Mouse (Mus musculus) liver, embryonic 11.5 days (tissue): ENCODE measurements around the gene Cdk12. TPM values are rescaled to one million over a fixed set of nuclear protein-coding genes. Genes with fewer than 3 reads are reported as not detected.

ENCODE experiments used
- ATAC-seq: fragments of 200-750 bp; cut with Nextera tagmentation; replicated peaks from 2 replicates; pipeline ENCODE4 v1.8.0; 2017; ENCODE audit warnings: moderate number of reproducible peaks, mild to moderate bottlenecking, moderate TSS enrichment, moderate library complexity; ENCODE audit not compliant: low FRiP score
- DNase-seq: peaks from one replicate; pipeline ENCODE4 v3.0.0-alpha.2; 2017; ENCODE audit warnings: low spot score
- H3K27ac ChIP-seq: fragments of 300-500 bp; sonication (generic); 2 replicates; pipeline ENCODE4 v1.5.1; 2014; ENCODE audit warnings: mild to moderate bottlenecking, low read depth, low read length, control low read depth
- H3K27me3 ChIP-seq: fragments of 300-500 bp; sonication (generic); replicated peaks from 2 replicates; pipeline ENCODE4 v1.6.1; 2014; ENCODE audit warnings: low read length, mixed read lengths; ENCODE audit not compliant: control insufficient read depth, insufficient read depth
- H3K36me3 ChIP-seq: fragments of 300-500 bp; sonication (generic); 2 replicates; pipeline ENCODE4 v1.6.1; 2014; ENCODE audit warnings: mild to moderate bottlenecking, low read length, moderate library complexity, mixed read lengths; ENCODE audit not compliant: control insufficient read depth, insufficient read depth
- H3K4me1 ChIP-seq: fragments of 300-500 bp; sonication (generic); replicated peaks from 2 replicates; pipeline ENCODE4 v1.6.1; 2014; ENCODE audit warnings: low read length, mixed read lengths; ENCODE audit not compliant: control insufficient read depth, insufficient read depth
- H3K4me2 ChIP-seq: fragments of 300-500 bp; sonication (generic); 2 replicates; pipeline ENCODE4 v1.6.1; 2014; ENCODE audit warnings: mild to moderate bottlenecking, control low read depth, moderate library complexity
- H3K4me3 ChIP-seq: fragments of 300-500 bp; sonication (generic); 2 replicates; pipeline ENCODE4 v1.5.1; 2014; ENCODE audit warnings: low read depth, low read length, control low read depth
- H3K9ac ChIP-seq: fragments of 300-500 bp; sonication (generic); 2 replicates; pipeline ENCODE4 v1.6.1; 2014; ENCODE audit warnings: low read depth, low read length, control low read depth
- H3K9me3 ChIP-seq: fragments of 300-500 bp; sonication (generic); 2 replicates; pipeline ENCODE4 v1.6.1; 2016; ENCODE audit warnings: low read length, inconsistent platforms, mixed read lengths; ENCODE audit not compliant: control insufficient read depth
- WGBS: fragments of 180-500 bp; shearing (Covaris S2); extraction: QIAGEN DNeasy Blood & Tissue Kit; methylation state at CpG from one replicate; pipeline ENCODE4 v1.1.7; 2014; 5-methylcytosine and 5-hydroxymethylcytosine counted together
- polyA plus RNA-seq: library from polyadenylated mRNA; unstranded; fragments of >200 nt; fragmentation: Nextera tagmentation; extraction: Ambion mirVana; gene quantifications from 2 replicates; pipeline ENCODE4 v1.2.1, GENCODE M21; 2014

Gene Cdk12
- polyA plus RNA-seq, 1 experiment from 2014 or later, result 13.5 TPM

DNA sequence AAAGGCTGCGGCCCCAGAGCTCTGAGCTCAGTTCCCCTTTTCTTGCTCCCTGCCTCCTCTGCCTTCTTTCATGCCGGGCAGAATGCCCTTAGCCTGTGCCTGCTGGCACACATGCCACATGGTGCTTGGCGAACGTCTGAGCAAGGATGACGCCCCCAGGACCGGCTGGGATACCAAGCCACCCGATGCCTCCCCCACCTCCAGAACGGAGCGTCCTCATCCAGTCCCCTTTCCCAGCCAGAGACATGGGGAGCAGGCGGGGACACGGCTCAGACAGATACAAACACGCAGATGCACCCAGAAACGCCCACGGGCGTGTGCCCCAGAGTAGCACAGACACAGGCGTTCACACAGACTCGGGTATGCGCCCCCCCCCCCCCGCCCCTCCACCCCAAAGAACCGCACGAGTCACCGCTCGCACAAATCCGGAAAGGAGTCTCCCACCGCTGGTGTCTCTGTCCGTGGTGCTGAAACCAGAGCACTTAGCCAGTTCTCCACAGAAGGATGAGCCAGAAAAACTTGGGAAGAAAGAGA lies 111.0 kb downstream of the Cdk12 start:
- Histone ChIP-seq H3K27ac (no peak overlapping the region), H3K4me2 (no peak overlapping the region), H3K9ac (no peak overlapping the region), H3K36me3 (no peaks in the 10 kb centered on the region), H3K27me3 (peaks cover 66% of the 10 kb centered on the region), H3K4me1 (no peaks in the 10 kb centered on the region), H3K4me3 (no peak overlapping the region), H3K9me3 (no peaks in the 10 kb centered on the region)
- DNase-seq (peak; percentile 68), ATAC-seq (no peak)
- 2% methylated on average over 26 of the region's 26 CpGs for WGBS

DNA sequence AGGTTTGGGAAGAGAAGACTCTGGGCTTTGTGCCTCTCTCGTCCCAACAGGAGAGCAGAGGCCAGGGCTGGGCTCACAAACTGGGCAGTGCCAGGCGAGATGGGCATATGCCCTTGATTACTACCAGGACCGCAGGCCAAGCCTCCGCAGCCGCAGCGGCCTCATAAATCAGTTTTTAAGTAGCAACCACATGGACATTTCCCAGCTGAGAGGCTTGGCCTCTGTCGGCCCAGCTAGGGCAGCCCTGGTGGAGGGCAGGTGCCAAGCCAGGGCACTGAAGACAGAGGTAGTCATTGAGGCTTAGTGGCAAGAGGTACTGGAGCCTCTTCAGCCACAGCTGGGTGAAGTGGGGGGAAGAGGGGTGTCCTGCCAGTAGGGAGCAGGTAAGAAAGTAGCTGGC lies 114.6 kb downstream of the Cdk12 start:
- H3K4me3 ChIP-seq, result no peak overlapping the region
- 10% methylated on average over 7 of the region's 7 CpGs for WGBS
- no peaks in the 10 kb centered on the region for H3K36me3 ChIP-seq
- DNase-seq, result no peak
- no peak overlapping the region for H3K4me2 ChIP-seq
- no peak for ATAC-seq
- peaks cover 87% of the 10 kb centered on the region for H3K27me3 ChIP-seq
- H3K9ac ChIP-seq, result no peak overlapping the region
- H3K9me3 ChIP-seq, result no peaks in the 10 kb centered on the region
- H3K4me1 ChIP-seq, result no peaks in the 10 kb centered on the region
- H3K27ac ChIP-seq, result no peak overlapping the region

DNA sequence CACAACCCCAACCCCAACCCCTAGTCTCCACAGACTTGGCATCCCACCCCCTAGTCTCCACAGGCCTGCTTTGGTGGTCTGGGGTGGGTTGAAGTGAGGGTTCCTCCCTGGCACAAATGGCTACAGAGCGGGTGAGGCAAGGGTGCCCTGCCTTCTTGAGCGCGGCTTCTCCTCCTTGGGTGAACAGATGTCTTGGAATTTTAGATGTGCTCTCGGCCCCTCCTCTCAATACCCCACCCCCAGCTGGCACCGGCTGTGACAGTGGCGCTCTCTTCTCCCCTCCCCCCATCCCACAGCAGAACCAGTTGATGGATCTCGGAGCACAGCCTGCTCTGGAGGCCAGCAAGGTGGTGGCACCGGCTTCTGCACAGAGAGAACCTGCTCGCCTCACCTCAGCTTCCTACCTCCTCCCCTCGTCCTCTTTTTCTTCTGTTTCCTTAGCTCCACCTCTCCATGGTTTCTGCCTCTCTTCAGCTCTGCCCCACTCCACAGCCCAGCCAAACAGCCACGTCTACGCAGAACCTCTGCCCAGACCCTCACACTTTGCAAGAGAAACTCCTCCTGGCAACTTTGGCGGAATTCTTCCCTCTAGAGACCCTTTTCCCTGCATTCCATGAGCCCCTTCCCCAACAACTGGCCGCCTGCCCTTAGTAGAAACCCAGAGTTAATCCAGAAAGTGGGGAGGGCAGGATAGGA lies 115.7 kb downstream of the Cdk12 start:
- ATAC-seq (no peak), DNase-seq (no peak)
- no peak overlapping the region for H3K27ac ChIP-seq

DNA sequence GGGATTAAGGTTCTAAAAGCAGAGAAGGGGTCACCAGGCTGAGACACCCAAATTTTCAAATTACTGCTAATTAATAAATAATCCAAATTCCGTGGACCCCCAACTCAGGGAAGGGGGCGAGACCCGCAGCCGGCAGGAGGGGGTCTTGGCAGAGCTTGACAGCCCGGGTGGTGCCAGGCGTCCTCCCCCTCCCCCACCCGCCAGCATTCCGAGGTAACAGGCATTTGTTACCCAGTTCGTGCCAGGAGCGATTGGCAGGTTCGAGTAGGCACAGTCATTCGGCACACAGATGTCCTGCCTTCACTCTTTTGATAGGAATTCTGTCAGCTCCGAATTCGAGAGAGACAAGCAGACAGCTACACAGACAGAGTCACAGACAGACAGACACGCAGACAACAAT lies 116.3 kb downstream of the Cdk12 start:
- no peak for ATAC-seq
- Histone ChIP-seq H3K27ac (no peak overlapping the region), H3K27me3 (peaks cover 94% of the 10 kb centered on the region), H3K4me2 (no peak overlapping the region), H3K9ac (no peak overlapping the region), H3K4me1 (no peaks in the 10 kb centered on the region), H3K4me3 (no peak overlapping the region), H3K9me3 (no peaks in the 10 kb centered on the region), H3K36me3 (no peaks in the 10 kb centered on the region)
- whole genome bisulfite sequencing, result 10% methylated on average over 15 of the region's 15 CpGs
- no peak for DNase-seq

More for the DNA sequence above, 115.7 kb downstream of the Cdk12 start:
- WGBS, result 1% methylated on average over 14 of the region's 14 CpGs
- no peak overlapping the region for H3K4me2 ChIP-seq
- H3K4me3 ChIP-seq, result no peak overlapping the region
- H3K9ac ChIP-seq, result no peak overlapping the region
- H3K9me3 ChIP-seq, result no peaks in the 10 kb centered on the region
- peaks cover 93% of the 10 kb centered on the region for H3K27me3 ChIP-seq
- H3K4me1 ChIP-seq, result no peaks in the 10 kb centered on the region
- H3K36me3 ChIP-seq, result no peaks in the 10 kb centered on the region

DNA sequence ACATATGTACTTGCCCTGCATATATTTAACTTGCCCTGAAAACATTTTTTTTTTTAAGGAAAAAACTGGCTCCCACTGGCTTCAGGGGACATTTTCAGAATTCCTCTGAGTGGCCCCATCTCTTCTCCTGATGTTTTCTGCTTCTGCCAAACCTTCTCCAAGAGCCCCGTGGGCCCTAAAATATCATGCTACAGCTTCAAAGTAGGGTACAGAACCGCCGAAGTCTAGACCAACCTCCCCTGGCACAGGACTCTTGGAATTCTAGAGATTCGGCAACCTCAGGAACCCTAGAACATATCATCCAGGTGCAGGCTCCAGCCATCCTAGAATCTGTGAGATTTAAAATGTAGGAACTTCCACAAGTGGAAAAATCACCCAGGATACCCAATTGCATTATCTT lies 116.7 kb downstream of the Cdk12 start:
- no peak for ATAC-seq
- no peaks in the 10 kb centered on the region for H3K36me3 ChIP-seq

DNA sequence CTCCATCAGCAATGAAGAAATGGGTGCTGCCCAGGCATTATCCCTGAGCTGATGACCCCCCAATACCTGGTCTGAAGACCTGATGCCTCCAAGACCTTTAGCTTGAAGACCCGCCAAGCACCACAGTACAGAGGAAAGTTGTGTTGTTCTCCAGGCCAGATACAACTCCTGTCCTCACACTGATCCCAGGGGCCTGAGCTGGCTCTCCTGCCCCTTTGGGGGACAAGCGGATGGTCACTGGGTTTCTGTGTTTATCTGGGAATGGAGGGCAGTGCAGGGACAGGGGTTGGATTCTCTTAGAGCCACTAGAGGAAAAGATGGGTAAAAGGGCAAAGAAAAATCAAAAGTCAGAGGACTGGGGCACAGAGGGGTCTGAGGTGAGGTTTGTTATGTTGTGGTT lies 117.1 kb downstream of the Cdk12 start:
- Histone ChIP-seq H3K36me3 (no peaks in the 10 kb centered on the region), H3K4me2 (no peak overlapping the region), H3K27ac (no peak overlapping the region), H3K4me1 (no peaks in the 10 kb centered on the region), H3K9ac (no peak overlapping the region), H3K9me3 (no peaks in the 10 kb centered on the region), H3K4me3 (no peak overlapping the region), H3K27me3 (peaks cover 99% of the 10 kb centered on the region)
- 16% methylated on average over 2 of the region's 2 CpGs for WGBS
- DNase-seq (no peak), ATAC-seq (no peak)

More for the DNA sequence above, 116.7 kb downstream of the Cdk12 start:
- H3K27ac ChIP-seq, result no peak overlapping the region
- H3K9me3 ChIP-seq, result no peaks in the 10 kb centered on the region
- H3K4me1 ChIP-seq, result no peaks in the 10 kb centered on the region
- H3K27me3 ChIP-seq, result peaks cover 95% of the 10 kb centered on the region
- DNase-seq, result no peak
- WGBS, result 25% methylated on average over 4 of the region's 4 CpGs
- H3K4me3 ChIP-seq, result no peak overlapping the region
- H3K9ac ChIP-seq, result no peak overlapping the region
- H3K4me2 ChIP-seq, result no peak overlapping the region

DNA sequence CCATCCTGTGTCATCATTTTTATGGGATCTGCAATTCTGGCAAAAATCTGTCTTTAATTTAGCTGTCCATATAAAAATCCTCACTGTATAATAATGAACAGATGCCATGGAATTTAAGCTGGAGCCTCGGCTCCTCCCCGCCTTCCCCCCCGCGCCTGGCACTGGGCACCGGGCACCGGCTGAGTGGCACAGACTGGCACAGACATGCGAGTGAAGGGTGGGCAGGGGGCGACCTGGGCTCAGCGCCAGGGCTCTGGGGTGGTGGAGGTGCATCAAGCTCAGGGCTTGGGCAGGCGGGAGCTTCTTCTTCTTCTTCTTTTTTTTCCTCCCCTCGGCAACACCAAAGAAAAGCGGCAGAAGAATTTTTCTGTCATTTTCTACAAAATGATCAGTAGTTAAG lies 117.5 kb downstream of the Cdk12 start:
- DNase-seq (no peak), ATAC-seq (no peak)
- no peak overlapping the region for H3K4me3 ChIP-seq
- no peak overlapping the region for H3K4me2 ChIP-seq
- no peaks in the 10 kb centered on the region for H3K4me1 ChIP-seq
- WGBS, result 19% methylated on average over 12 of the region's 12 CpGs
- no peaks in the 10 kb centered on the region for H3K36me3 ChIP-seq
- no peak overlapping the region for H3K27ac ChIP-seq
- H3K27me3 ChIP-seq, result peaks cover 99% of the 10 kb centered on the region
- H3K9ac ChIP-seq, result no peak overlapping the region
- no peaks in the 10 kb centered on the region for H3K9me3 ChIP-seq

DNA sequence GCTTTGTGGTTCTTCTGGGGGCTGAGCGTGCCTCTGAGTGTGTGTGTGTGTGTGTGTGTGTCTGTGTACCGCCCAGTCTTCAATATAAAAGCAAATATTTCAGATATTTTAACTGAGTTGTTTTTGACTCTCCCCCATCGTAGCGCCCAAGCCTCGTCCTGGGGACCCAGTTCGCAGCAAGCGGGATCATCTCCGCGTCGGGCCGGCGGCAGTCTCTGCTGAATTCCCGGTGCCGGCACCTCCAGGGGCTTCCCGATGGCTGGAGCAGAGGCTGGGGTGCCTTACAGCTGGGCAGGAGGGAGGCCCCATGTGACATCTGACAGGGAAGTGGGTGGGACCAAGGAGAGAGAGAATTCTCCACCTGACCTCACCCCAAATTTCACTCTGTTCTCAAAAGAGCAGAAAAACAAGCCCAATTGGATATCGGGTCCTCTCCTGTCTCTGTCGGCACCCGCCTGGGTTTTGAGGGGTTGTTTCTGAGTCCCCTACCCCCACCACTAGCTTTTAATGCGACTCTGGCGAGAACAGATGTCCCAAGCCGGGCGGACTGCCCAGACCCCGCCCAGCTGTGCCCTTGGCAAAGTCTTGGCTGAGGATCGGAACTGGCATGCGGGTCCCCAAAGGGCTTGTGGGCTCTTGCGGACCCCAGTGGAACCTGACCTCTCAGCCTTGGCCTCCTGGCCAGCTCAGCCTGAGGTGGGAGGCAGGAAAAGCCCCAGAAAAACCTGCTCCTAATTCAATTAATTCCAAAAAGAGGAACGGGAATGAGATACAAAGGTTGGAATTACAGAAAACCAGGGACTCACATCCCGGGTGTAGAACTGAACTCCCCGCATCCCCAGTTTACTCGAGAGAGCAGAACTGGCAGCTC lies 118.2 kb downstream of the Cdk12 start:
- Histone ChIP-seq H3K27ac (no peak overlapping the region), H3K9ac (no peak overlapping the region), H3K4me1 (no peaks in the 10 kb centered on the region), H3K36me3 (no peaks in the 10 kb centered on the region), H3K4me2 (no peak overlapping the region), H3K27me3 (peaks cover 99% of the 10 kb centered on the region), H3K9me3 (no peaks in the 10 kb centered on the region), H3K4me3 (no peak overlapping the region)
- DNase-seq, result no peak
- ATAC-seq, result no peak
- 4% methylated on average over 30 of the region's 30 CpGs for WGBS
